Mouse (Mus musculus) testis, adult 2 months (tissue): ENCODE results near the gene Shroom3. TPM values are rescaled to one million over a fixed set of nuclear protein-coding genes. Genes with fewer than 3 reads are reported as not detected.

Experiments used
- H3K27ac ChIP-seq: fragments of 200-500 bp; 2 replicates; pipeline ENCODE4 v1.5.1; 2012; ENCODE audit warnings: low read depth, low read length; ENCODE audit not compliant: control insufficient read depth, insufficient read depth
- H3K27me3 ChIP-seq: fragments of 200-500 bp; 2 replicates; pipeline ENCODE4 v1.6.1; 2012; ENCODE audit warnings: mild to moderate bottlenecking, low read length, moderate library complexity; ENCODE audit not compliant: control insufficient read depth, insufficient read depth
- H3K36me3 ChIP-seq: fragments of 200-500 bp; 2 replicates; pipeline ENCODE4 v1.6.1; 2012; ENCODE audit warnings: mild to moderate bottlenecking, low read length; ENCODE audit not compliant: control insufficient read depth, insufficient read depth
- H3K4me1 ChIP-seq: fragments of 200-500 bp; 2 replicates; pipeline ENCODE4 v1.6.1; 2012; ENCODE audit warnings: low read length; ENCODE audit not compliant: control insufficient read depth, insufficient read depth
- H3K4me3 ChIP-seq: fragments of 200-500 bp; 2 replicates; pipeline ENCODE4 v1.5.1; 2012; ENCODE audit warnings: low read depth, mild to moderate bottlenecking, low read length, moderate library complexity, mixed read lengths; ENCODE audit not compliant: control insufficient read depth
- CTCF ChIP-seq: fragments of 200-500 bp; IDR thresholded peaks from 2 replicates; pipeline ENCODE4 v1.5.1; 2012; ENCODE audit warnings: low read depth, mild to moderate bottlenecking, inconsistent platforms, low read length, moderate library complexity; ENCODE audit not compliant: control insufficient read depth, insufficient read depth, insufficient replicate concordance
- POLR2A ChIP-seq: fragments of 200-500 bp; IDR thresholded peaks from 2 replicates; pipeline ENCODE4 v1.6.1; 2012; ENCODE audit warnings: low read depth, mild to moderate bottlenecking, inconsistent platforms, low read length, moderate library complexity; ENCODE audit not compliant: control insufficient read depth
- polyA plus RNA-seq: library from polyadenylated mRNA; depleted of rRNA; stranded (reverse); fragments of >200 nt; gene quantifications from 2 replicates; pipeline ENCODE4 v1.2.3, GENCODE M21; 2012

Shroom3 gene
- polyA plus RNA-seq, 1 experiment, result 25.6 TPM

GRCm38 (mm10) chr5:92759156-92759745, 76.0 kb downstream of the Shroom3 start:
- Histone ChIP-seq H3K27ac (no peak overlapping the region), H3K4me1 (no peaks in the 10 kb centered on the region; the same call in 1 of the 2 replicates), H3K36me3 (no peaks in the 10 kb centered on the region), H3K27me3 (no peaks in the 10 kb centered on the region), H3K4me3 (no peak overlapping the region)
- TF ChIP-seq POLR2A (no peak), CTCF (no peak)

- Histone ChIP-seq H3K27ac (no peak overlapping the region), H3K27me3 (no peaks in the 10 kb centered on the region), H3K36me3 (no peaks in the 10 kb centered on the region), H3K4me1 (no peaks in the 10 kb centered on the region; the same call in 1 of the 2 replicates), H3K4me3 (no peak overlapping the region)
- TF ChIP-seq POLR2A, result no peak
- no peak for TF ChIP-seq CTCF
These were observed 77.3 kb downstream of the Shroom3 start for GRCm38 (mm10) chr5:92760542-92760941.

GRCm38 (mm10) chr5:92761615-92762353, 78.5 kb downstream of the Shroom3 start:
- H3K4me3 ChIP-seq, result no peak overlapping the region
- TF ChIP-seq CTCF (no peak), POLR2A (no peak)
- H3K4me1 ChIP-seq, result no peaks in the 10 kb centered on the region; the same call in 1 of the 2 replicates
- H3K27ac ChIP-seq, result no peak overlapping the region
- H3K36me3 ChIP-seq, result no peaks in the 10 kb centered on the region
- no peaks in the 10 kb centered on the region for H3K27me3 ChIP-seq

- no peak overlapping the region for H3K27ac ChIP-seq
- TF ChIP-seq CTCF (no peak), POLR2A (no peak)
- H3K27me3 ChIP-seq, result no peaks in the 10 kb centered on the region
- H3K4me3 ChIP-seq, result no peak overlapping the region
- no peaks in the 10 kb centered on the region for H3K36me3 ChIP-seq
- no peaks in the 10 kb centered on the region; the same call in 1 of the 2 replicates for H3K4me1 ChIP-seq
These were observed 79.2 kb downstream of the Shroom3 start for GRCm38 (mm10) chr5:92762425-92762824.

GRCm38 (mm10) chr5:92763546-92763952, 80.3 kb downstream of the Shroom3 start:
- no peak overlapping the region for H3K4me3 ChIP-seq
- H3K36me3 ChIP-seq, result no peaks in the 10 kb centered on the region
- H3K27me3 ChIP-seq, result no peaks in the 10 kb centered on the region
- H3K4me1 ChIP-seq, result no peaks in the 10 kb centered on the region; the same call in 1 of the 2 replicates
- no peak for TF ChIP-seq POLR2A
- no peak for TF ChIP-seq CTCF
- H3K27ac ChIP-seq, result no peak overlapping the region

- TF ChIP-seq CTCF (no peak), POLR2A (no peak)
- Histone ChIP-seq H3K36me3 (no peaks in the 10 kb centered on the region), H3K4me1 (peaks cover 4% of the 10 kb centered on the region), H3K4me3 (no peak overlapping the region), H3K27ac (no peak overlapping the region), H3K27me3 (no peaks in the 10 kb centered on the region)
These were observed 83.1 kb downstream of the Shroom3 start for GRCm38 (mm10) chr5:92766301-92766700.

- Histone ChIP-seq H3K27ac (no peak overlapping the region), H3K4me3 (no peak overlapping the region), H3K36me3 (no peaks in the 10 kb centered on the region), H3K27me3 (no peaks in the 10 kb centered on the region), H3K4me1 (peaks cover 4% of the 10 kb centered on the region)
- TF ChIP-seq POLR2A (no peak), CTCF (no peak)
These were observed 84.1 kb downstream of the Shroom3 start for GRCm38 (mm10) chr5:92767194-92767777.
